In genomic region chr15:98881656-98882008, GRCm38 (mm10) we compare ENCODE assay signal across 8 mouse cellular contexts. TPM values are rescaled to one million over a fixed set of nuclear protein-coding genes. Genes with fewer than 3 reads are reported as not detected.
DNase-seq lines count a peak whose midpoint lies in the region; ATAC-seq and TF ChIP-seq lines count a peak whose summit lies in the region.

No protein-coding gene starts in this region.

- 3% methylated on average over 5 of the region's 5 CpGs for WGBS in forebrain, embryonic 12.5 days
- 8% methylated on average over 5 of the region's 5 CpGs for WGBS in limb, embryonic 14.5 days
- WGBS in stomach, embryonic 15.5 days = 7% methylated on average over 5 of the region's 5 CpGs

- H3K27me3 ChIP-seq in megakaryocyte, embryonic 14.5 days (replicated peaks) = no peaks in the 10 kb centered on the region
- H3K27me3 ChIP-seq in forebrain, embryonic 12.5 days = no peaks in the 10 kb centered on the region
- H3K27me3 ChIP-seq in limb, embryonic 14.5 days (ENCODE audit: control insufficient read depth, insufficient read depth, low read length) = no peaks in the 10 kb centered on the region
- no peaks in the 10 kb centered on the region for H3K27me3 ChIP-seq in stomach, embryonic 15.5 days (replicated peaks)

- peak overlapping the region; percentile 18; the same call in 1 of the 2 replicates for H3K9ac ChIP-seq in forebrain, embryonic 12.5 days
- H3K9ac ChIP-seq in limb, embryonic 14.5 days (ENCODE audit: low read depth, low read length, severe bottlenecking) = no peak overlapping the region
- H3K9ac ChIP-seq in stomach, embryonic 15.5 days = no peak overlapping the region

- H3K4me2 ChIP-seq in forebrain, embryonic 12.5 days = peak overlapping the region; percentile 85
- peak overlapping the region; percentile 76 for H3K4me2 ChIP-seq in limb, embryonic 14.5 days (replicated peaks; ENCODE audit: low read depth, low read length, severe bottlenecking)
- peak overlapping the region; percentile 95 for H3K4me2 ChIP-seq in stomach, embryonic 15.5 days

- H3K4me3 ChIP-seq in megakaryocyte, embryonic 14.5 days (replicated peaks) = peak overlapping the region; percentile 97
- H3K4me3 ChIP-seq in forebrain, embryonic 12.5 days (replicated peaks) = peak overlapping the region; percentile 65
- H3K4me3 ChIP-seq in limb, embryonic 14.5 days (replicated peaks; ENCODE audit: low read length) = peak overlapping the region; percentile 72
- peak overlapping the region; percentile 75 for H3K4me3 ChIP-seq in stomach, embryonic 15.5 days (replicated peaks)

- no peaks in the 10 kb centered on the region for H3K9me3 ChIP-seq in megakaryocyte, embryonic 14.5 days
- no peaks in the 10 kb centered on the region for H3K9me3 ChIP-seq in forebrain, embryonic 12.5 days
- no peaks in the 10 kb centered on the region for H3K9me3 ChIP-seq in limb, embryonic 14.5 days (ENCODE audit: control insufficient read depth, low read length)
- no peaks in the 10 kb centered on the region for H3K9me3 ChIP-seq in stomach, embryonic 15.5 days

- DNase-seq in limb, embryonic 14.5 days (ENCODE audit: low spot score) = no peak
- no peak for DNase-seq in thymus, postnatal 25 days
- no peak for DNase-seq in frontal cortex, adult 2 months (ENCODE audit: extremely low spot score in 1 of 2, low spot score in 1 of 2)
- no peak for DNase-seq in left cerebral cortex, postnatal 4 days

- peaks cover 12% of the 10 kb centered on the region for H3K36me3 ChIP-seq in megakaryocyte, embryonic 14.5 days (replicated peaks; ENCODE audit: low read length)
- H3K36me3 ChIP-seq in forebrain, embryonic 12.5 days (replicated peaks) = no peaks in the 10 kb centered on the region
- no peaks in the 10 kb centered on the region; the same call in 1 of the 2 replicates for H3K36me3 ChIP-seq in limb, embryonic 14.5 days (ENCODE audit: control insufficient read depth, insufficient read depth, low read length)
- 0 out of 2 replicates have a peak, but pooled peaks cover 2% of the 10 kb centered on the region for H3K36me3 ChIP-seq in stomach, embryonic 15.5 days

- intact Hi-C loops in left cerebral cortex, postnatal 4 days (cut with DNase I) = loop anchor here (5.0 kb wide), 1 partner anchor 36 kb away; the partner anchor contains the start of gene Lmbr1l

- peak overlapping the region; percentile 57 for H3K27ac ChIP-seq in forebrain, embryonic 12.5 days
- H3K27ac ChIP-seq in limb, embryonic 14.5 days (replicated peaks; ENCODE audit: low read depth, low read length) = no peak overlapping the region
- H3K27ac ChIP-seq in stomach, embryonic 15.5 days = 0 out of 2 replicates have a peak overlapping the region, but pooled peaks have one; percentile 27

- ATAC-seq in megakaryocyte, adult 5-6 weeks (ENCODE audit: poor library complexity, severe bottlenecking) = no peak
- ATAC-seq in forebrain, embryonic 12.5 days (ENCODE audit: low FRiP score) = peak; percentile 56
- ATAC-seq in limb, embryonic 14.5 days (ENCODE audit: low FRiP score, low read depth) = no peak
- ATAC-seq in stomach, embryonic 15.5 days (ENCODE audit: insufficient read depth, low FRiP score, low read depth) = peak; percentile 9; the same call in 1 of the 2 replicates

- no peak for TF ChIP-seq POLR2A in limb, embryonic 14.5 days (IDR thresholded peaks at IDR 0.05; ENCODE audit: borderline replicate concordance, extremely low read depth, insufficient read depth, insufficient read length)

- H3K4me1 ChIP-seq in megakaryocyte, embryonic 14.5 days = peaks cover 44% of the 10 kb centered on the region
- H3K4me1 ChIP-seq in forebrain, embryonic 12.5 days = peaks cover 21% of the 10 kb centered on the region
- peaks cover 12% of the 10 kb centered on the region for H3K4me1 ChIP-seq in limb, embryonic 14.5 days (ENCODE audit: control insufficient read depth, insufficient read depth, low read length)
- 0 out of 2 replicates have a peak, but pooled peaks cover 8% of the 10 kb centered on the region for H3K4me1 ChIP-seq in stomach, embryonic 15.5 days

RNA-seq across cellular contexts. Expression of gene Kmt2d, which starts 10.6 kb away (rescaled TPM):
- 11.9 and 17.8 TPM in 2 replicates for polyA plus RNA-seq in megakaryocyte, embryonic 14.5 days (2012; ENCODE audit: insufficient read depth, low replicate concordance)
- total RNA-seq in megakaryocyte, adult 5-6 weeks (2015) = 33.7 and 37.1 TPM in 2 replicates
- total RNA-seq in megakaryocyte, adult 5-6 weeks (2017) = 16.7 and 52.1 TPM in 2 replicates
- polyA plus RNA-seq in forebrain, embryonic 12.5 days (2016; fragmentation: Nextera tagmentation; extraction: Ambion mirVana) = 12.5 and 12.7 TPM in 2 replicates
- polyA plus RNA-seq in limb, embryonic 14.5 days (2012; rRNA removed) = 27.1 and 27.3 TPM in 2 replicates
- 16.7 and 20.1 TPM in 2 replicates for polyA plus RNA-seq in limb, embryonic 14.5 days (2014; fragmentation: Nextera tagmentation; extraction: Ambion mirVana)
- polyA plus RNA-seq in stomach, embryonic 15.5 days (2015; fragmentation: Nextera tagmentation; extraction: Ambion mirVana) = 10.6 and 11.6 TPM in 2 replicates
- 47.0 and 48.6 TPM in 2 replicates for polyA plus RNA-seq in frontal cortex, adult 2 months (2012; rRNA removed)
- total RNA-seq in left cerebral cortex, postnatal 4 days (2021) = 10 to 100 TPM; 74.2 to 74.4 TPM

RNA-seq across cellular contexts. Expression of gene Rhebl1, which starts 12.7 kb away (rescaled TPM):
- 0.19 TPM in 1 of 2 replicates, not detected in the other for polyA plus RNA-seq in megakaryocyte, embryonic 14.5 days (2012; ENCODE audit: insufficient read depth, low replicate concordance)
- total RNA-seq in megakaryocyte, adult 5-6 weeks (2015) = 4.8 and 9.6 TPM in 2 replicates
- total RNA-seq in megakaryocyte, adult 5-6 weeks (2017) = 3.4 and 10.2 TPM in 2 replicates
- 20.1 and 23.3 TPM in 2 replicates for polyA plus RNA-seq in forebrain, embryonic 12.5 days (2016; fragmentation: Nextera tagmentation; extraction: Ambion mirVana)
- 14.5 and 16.4 TPM in 2 replicates for polyA plus RNA-seq in limb, embryonic 14.5 days (2012; rRNA removed)
- polyA plus RNA-seq in limb, embryonic 14.5 days (2014; fragmentation: Nextera tagmentation; extraction: Ambion mirVana) = 12.0 and 13.8 TPM in 2 replicates
- 8.6 and 8.8 TPM in 2 replicates for polyA plus RNA-seq in stomach, embryonic 15.5 days (2015; fragmentation: Nextera tagmentation; extraction: Ambion mirVana)
- polyA plus RNA-seq in frontal cortex, adult 2 months (2012; rRNA removed) = 17.6 and 19.2 TPM in 2 replicates
- 10 to 100 TPM; 18.3 to 18.4 TPM for total RNA-seq in left cerebral cortex, postnatal 4 days (2021)

RNA-seq across cellular contexts. Expression of gene Dhh, which starts 16.7 kb away (rescaled TPM):
- not detected in 2 replicates for polyA plus RNA-seq in megakaryocyte, embryonic 14.5 days (2012; ENCODE audit: insufficient read depth, low replicate concordance)
- total RNA-seq in megakaryocyte, adult 5-6 weeks (2015) = not detected in 2 replicates
- total RNA-seq in megakaryocyte, adult 5-6 weeks (2017) = not detected in 2 replicates
- 0.45 and 0.51 TPM in 2 replicates for polyA plus RNA-seq in forebrain, embryonic 12.5 days (2016; fragmentation: Nextera tagmentation; extraction: Ambion mirVana)
- polyA plus RNA-seq in limb, embryonic 14.5 days (2012; rRNA removed) = 1.4 and 2.0 TPM in 2 replicates
- polyA plus RNA-seq in limb, embryonic 14.5 days (2014; fragmentation: Nextera tagmentation; extraction: Ambion mirVana) = 0.72 and 1.1 TPM in 2 replicates
- polyA plus RNA-seq in stomach, embryonic 15.5 days (2015; fragmentation: Nextera tagmentation; extraction: Ambion mirVana) = 0.71 and 1.0 TPM in 2 replicates
- polyA plus RNA-seq in frontal cortex, adult 2 months (2012; rRNA removed) = 0.44 and 0.80 TPM in 2 replicates
- under 1 TPM; 0.28 to 0.36 TPM for total RNA-seq in left cerebral cortex, postnatal 4 days (2021)

RNA-seq across cellular contexts. Expression of gene Lmbr1l, which starts 36.4 kb away (rescaled TPM):
- polyA plus RNA-seq in megakaryocyte, embryonic 14.5 days (2012; ENCODE audit: insufficient read depth, low replicate concordance) = 0.87 and 4.8 TPM in 2 replicates
- 10.7 and 11.1 TPM in 2 replicates for total RNA-seq in megakaryocyte, adult 5-6 weeks (2015)
- 11.1 and 28.8 TPM in 2 replicates for total RNA-seq in megakaryocyte, adult 5-6 weeks (2017)
- polyA plus RNA-seq in forebrain, embryonic 12.5 days (2016; fragmentation: Nextera tagmentation; extraction: Ambion mirVana) = 30.6 and 41.5 TPM in 2 replicates
- 66.8 and 145 TPM in 2 replicates for polyA plus RNA-seq in limb, embryonic 14.5 days (2012; rRNA removed)
- 5.5 and 7.8 TPM in 2 replicates for polyA plus RNA-seq in limb, embryonic 14.5 days (2014; fragmentation: Nextera tagmentation; extraction: Ambion mirVana)
- 14.5 TPM in 2 replicates for polyA plus RNA-seq in stomach, embryonic 15.5 days (2015; fragmentation: Nextera tagmentation; extraction: Ambion mirVana)
- 30.5 and 33.6 TPM in 2 replicates for polyA plus RNA-seq in frontal cortex, adult 2 months (2012; rRNA removed)
- 10 to 100 TPM; 31.4 to 42.2 TPM for total RNA-seq in left cerebral cortex, postnatal 4 days (2021)

RNA-seq across cellular contexts. Expression of gene Prkag1, which starts 50.3 kb away (rescaled TPM):
- 237 and 264 TPM in 2 replicates for polyA plus RNA-seq in megakaryocyte, embryonic 14.5 days (2012; ENCODE audit: insufficient read depth, low replicate concordance)
- 60.5 TPM in 2 replicates for total RNA-seq in megakaryocyte, adult 5-6 weeks (2015)
- 99.7 and 126 TPM in 2 replicates for total RNA-seq in megakaryocyte, adult 5-6 weeks (2017)
- polyA plus RNA-seq in forebrain, embryonic 12.5 days (2016; fragmentation: Nextera tagmentation; extraction: Ambion mirVana) = 85.2 and 89.4 TPM in 2 replicates
- 93.1 and 93.7 TPM in 2 replicates for polyA plus RNA-seq in limb, embryonic 14.5 days (2012; rRNA removed)
- 81.3 and 82.3 TPM in 2 replicates for polyA plus RNA-seq in limb, embryonic 14.5 days (2014; fragmentation: Nextera tagmentation; extraction: Ambion mirVana)
- 82.4 and 85.6 TPM in 2 replicates for polyA plus RNA-seq in stomach, embryonic 15.5 days (2015; fragmentation: Nextera tagmentation; extraction: Ambion mirVana)
- polyA plus RNA-seq in frontal cortex, adult 2 months (2012; rRNA removed) = 67.8 and 74.0 TPM in 2 replicates
- 10 to 100 TPM; 35.0 to 38.1 TPM for total RNA-seq in left cerebral cortex, postnatal 4 days (2021)

Comparison
In these comparisons a context has a peak if more than half of its experiments do, and no peak if none do; other contexts are left out.
1. ATAC-seq: peak in forebrain, embryonic 12.5 days (single experiment) and stomach, embryonic 15.5 days (single experiment); none in megakaryocyte, adult 5-6 weeks (single experiment) and limb, embryonic 14.5 days (single experiment).
2. Peak in every context shown above with its lines, with median percentiles within 50 percentile points of each other: H3K4me3 ChIP-seq and H3K4me2 ChIP-seq.